Mouse (Mus musculus) liver, embryonic 16.5 days (tissue): ENCODE measurements at regions not wholly inside any gene's neighbourhood (a gene's known extent, or its start where the extent isn't known, plus 50 kb on each side); places are given as distances from the start of the nearest gene placed in this dataset.
"Not testable (repeated sequence)": the region's sequence is repeated elsewhere in the genome, so short reads cannot be mapped to it uniquely, and the experiment has no call there.

Experiments
- ATAC-seq: fragments of 200-750 bp; cut with Nextera tagmentation; 2 replicates; pipeline ENCODE4 v1.8.0; 2017; ENCODE audit warnings: low read depth, mild to moderate bottlenecking, moderate number of reproducible peaks, moderate library complexity
- H3K27ac ChIP-seq: fragments of 300-500 bp; sonication (generic); 2 replicates; pipeline ENCODE4 v1.5.1; 2014; ENCODE audit warnings: mild to moderate bottlenecking, low read length
- H3K27me3 ChIP-seq: fragments of 300-500 bp; sonication (generic); 2 replicates; pipeline ENCODE4 v1.6.1; 2014; ENCODE audit warnings: low read depth, low read length, mixed read lengths; ENCODE audit not compliant: control insufficient read depth, insufficient read depth
- H3K36me3 ChIP-seq: fragments of 300-500 bp; sonication (generic); 2 replicates; pipeline ENCODE4 v1.6.1; 2014; ENCODE audit warnings: mild to moderate bottlenecking; ENCODE audit not compliant: control insufficient read depth, insufficient read depth
- H3K4me1 ChIP-seq: fragments of 300-500 bp; sonication (generic); 2 replicates; pipeline ENCODE4 v1.6.1; 2014; ENCODE audit warnings: low read depth, low read length, mixed read lengths; ENCODE audit not compliant: control insufficient read depth
- H3K4me2 ChIP-seq: fragments of 300-500 bp; sonication (generic); 2 replicates; pipeline ENCODE4 v1.6.1; 2014; ENCODE audit warnings: low read depth, low read length, mixed read lengths
- H3K4me3 ChIP-seq: fragments of 300-500 bp; sonication (generic); 2 replicates; pipeline ENCODE4 v1.5.1; 2014; ENCODE audit warnings: low read depth, mild to moderate bottlenecking, low read length
- H3K9ac ChIP-seq: fragments of 300-500 bp; sonication (generic); 2 replicates; pipeline ENCODE4 v1.6.1; 2014; ENCODE audit warnings: low read depth, low read length
- H3K9me3 ChIP-seq: fragments of 300-500 bp; sonication (generic); replicated peaks from 2 replicates; pipeline ENCODE4 v1.6.1; 2016; ENCODE audit warnings: low read length; ENCODE audit not compliant: control insufficient read depth
- WGBS: fragments of 180-500 bp; shearing (Covaris S2); extraction: QIAGEN DNeasy Blood & Tissue Kit; methylation state at CpG from one replicate; pipeline ENCODE4 v1.1.7; 2014; ENCODE audit not compliant: insufficient replicate concordance; 5-methylcytosine and 5-hydroxymethylcytosine counted together

DNA sequence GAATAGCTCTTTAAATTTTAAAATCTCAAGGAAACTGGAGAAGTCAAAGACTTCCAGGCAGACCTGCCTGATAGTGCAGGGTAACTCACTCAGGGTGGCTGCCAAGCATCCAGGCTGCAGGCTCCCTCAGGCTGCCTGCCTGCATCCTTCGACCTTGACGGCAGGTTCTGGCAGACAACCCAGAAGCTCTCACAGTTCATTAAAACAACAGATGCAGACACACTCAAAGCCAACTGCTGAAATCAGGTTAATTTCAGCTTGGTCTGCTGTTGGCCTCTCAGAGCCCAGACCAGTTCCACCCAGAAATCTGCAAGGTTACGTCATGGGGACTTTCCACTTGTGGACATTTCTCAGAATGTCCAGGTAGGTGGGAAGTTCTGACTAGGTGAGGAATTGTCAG, 109.3 kb upstream of the Frmd4a start:
- Histone ChIP-seq H3K27ac (no peak overlapping the region), H3K27me3 (no peaks in the 10 kb centered on the region), H3K9ac (no peak overlapping the region), H3K9me3 (no peaks in the 10 kb centered on the region), H3K4me2 (no peak overlapping the region), H3K4me3 (no peak overlapping the region), H3K4me1 (no peaks in the 10 kb centered on the region), H3K36me3 (no peaks in the 10 kb centered on the region)
- WGBS, result 62% methylated on average over 3 of the region's 3 CpGs
- no peak for ATAC-seq

DNA sequence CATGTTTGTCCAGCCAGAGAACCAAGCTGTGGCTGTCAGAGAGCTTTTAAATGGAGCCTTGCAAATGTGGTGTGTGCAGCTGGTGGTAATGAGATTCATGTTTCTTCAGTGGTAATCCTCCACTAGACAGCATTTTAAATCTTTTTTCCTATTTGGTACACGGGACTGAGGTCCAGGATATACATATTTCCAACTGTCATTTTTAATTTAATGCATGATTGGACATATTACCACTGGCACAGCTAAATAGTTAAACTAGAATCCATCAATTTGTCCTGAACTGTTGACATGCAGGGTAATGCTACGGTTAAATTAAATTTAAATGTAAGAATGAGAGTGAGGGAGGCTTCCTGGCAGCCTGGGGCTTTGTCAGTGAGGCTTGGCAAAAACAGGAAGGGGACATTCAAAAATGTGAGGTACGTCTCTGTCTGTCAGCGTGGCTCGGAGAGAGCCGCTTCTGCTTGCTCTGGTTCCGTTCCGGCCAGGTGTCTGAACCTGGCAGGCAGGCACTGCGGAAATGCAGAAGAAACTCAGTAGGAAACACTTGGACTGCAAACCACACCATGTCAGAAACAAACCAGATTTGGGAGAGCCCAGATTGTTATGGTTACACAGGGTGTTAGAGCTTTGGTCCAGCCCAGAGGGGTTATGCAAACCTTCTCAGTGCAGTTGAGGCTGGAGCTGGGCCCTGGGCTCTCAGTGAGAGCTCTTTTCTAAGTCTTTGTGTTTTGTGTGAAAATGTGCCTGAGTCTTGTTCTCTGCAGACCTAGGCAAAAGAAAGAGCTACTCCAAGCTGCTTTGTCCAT, 107.2 kb upstream of the Frmd4a start:
- no peak overlapping the region for H3K27ac ChIP-seq
- WGBS, result 42% methylated on average over 9 of the region's 9 CpGs
- H3K27me3 ChIP-seq, result no peaks in the 10 kb centered on the region
- no peaks in the 10 kb centered on the region for H3K4me1 ChIP-seq
- H3K36me3 ChIP-seq, result no peaks in the 10 kb centered on the region
- no peak for ATAC-seq
- no peak overlapping the region for H3K4me2 ChIP-seq
- H3K4me3 ChIP-seq, result no peak overlapping the region
- no peaks in the 10 kb centered on the region for H3K9me3 ChIP-seq
- no peak overlapping the region for H3K9ac ChIP-seq

DNA sequence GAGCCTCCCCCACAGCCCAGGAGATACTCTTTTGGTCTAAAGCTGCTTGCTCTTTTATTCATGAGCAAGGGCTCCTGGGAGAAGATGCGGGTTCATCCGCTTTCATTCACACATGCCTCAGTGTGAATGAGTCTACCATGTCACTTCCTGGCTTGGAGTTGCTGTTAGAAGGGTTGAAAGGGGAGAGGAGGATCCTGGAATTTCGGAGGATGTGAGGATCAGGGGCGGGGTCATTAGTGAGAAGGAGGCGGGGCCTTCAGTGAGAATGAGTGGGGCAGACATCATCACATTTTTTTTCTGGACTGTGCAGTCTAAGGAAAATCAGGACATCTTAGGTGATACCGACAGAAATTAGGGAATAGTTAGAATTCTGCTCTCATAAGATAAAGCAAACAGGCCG, 102.4 kb upstream of the Frmd4a start:
- no peak for ATAC-seq
- Histone ChIP-seq H3K9ac (no peak overlapping the region), H3K27ac (no peak overlapping the region), H3K36me3 (no peaks in the 10 kb centered on the region), H3K4me3 (no peak overlapping the region), H3K27me3 (no peaks in the 10 kb centered on the region), H3K4me2 (no peak overlapping the region), H3K9me3 (no peaks in the 10 kb centered on the region), H3K4me1 (no peaks in the 10 kb centered on the region)
- WGBS, result 65% methylated on average over 7 of the region's 7 CpGs

DNA sequence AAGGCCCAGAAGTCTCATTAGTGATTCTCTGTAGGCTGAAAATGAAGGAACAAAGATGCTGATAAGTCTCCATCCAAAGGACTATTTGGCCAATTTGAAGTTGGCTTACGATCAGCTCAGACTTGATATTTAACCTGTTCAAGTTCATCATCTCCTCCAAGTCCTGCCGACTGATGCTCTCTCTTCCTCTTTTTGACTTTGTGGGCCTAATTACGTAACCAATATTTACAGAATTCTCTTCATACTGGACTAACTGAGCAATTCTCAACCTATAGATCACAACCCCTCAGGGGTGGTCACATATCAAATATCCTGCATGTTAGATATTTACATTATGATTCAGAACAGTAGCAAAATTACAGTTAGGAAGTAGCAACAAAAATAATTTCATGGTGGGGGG, 101.2 kb upstream of the Frmd4a start:
- no peak for ATAC-seq
- no peak overlapping the region for H3K27ac ChIP-seq
- no peaks in the 10 kb centered on the region for H3K36me3 ChIP-seq
- H3K4me3 ChIP-seq, result no peak overlapping the region
- H3K27me3 ChIP-seq, result no peaks in the 10 kb centered on the region
- H3K9me3 ChIP-seq, result no peaks in the 10 kb centered on the region
- H3K9ac ChIP-seq, result no peak overlapping the region
- no peaks in the 10 kb centered on the region for H3K4me1 ChIP-seq
- 59% methylated on average over 3 of the region's 3 CpGs for WGBS
- H3K4me2 ChIP-seq, result no peak overlapping the region

DNA sequence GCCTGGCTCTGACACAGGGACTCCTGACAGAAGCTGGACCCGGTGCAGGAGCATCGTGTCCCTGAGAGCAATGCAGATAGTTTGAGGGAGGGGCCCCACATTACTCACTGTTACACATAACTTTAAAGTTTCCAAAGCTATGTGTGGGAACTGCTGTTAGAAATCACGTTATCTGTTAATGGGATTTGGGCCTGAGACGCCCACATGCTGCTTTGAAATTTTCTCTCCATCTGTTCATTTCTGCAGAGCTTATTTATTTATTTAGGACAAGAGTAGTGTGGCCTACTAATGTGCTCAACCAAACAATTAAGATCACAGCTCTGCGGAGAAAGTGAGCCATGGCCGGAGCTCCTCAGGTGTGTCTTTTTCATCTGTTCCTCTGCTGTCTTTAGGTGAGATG, 99.4 kb upstream of the Frmd4a start:
- H3K9me3 ChIP-seq, result no peaks in the 10 kb centered on the region
- H3K4me1 ChIP-seq, result no peaks in the 10 kb centered on the region
- H3K36me3 ChIP-seq, result no peaks in the 10 kb centered on the region
- H3K4me2 ChIP-seq, result no peak overlapping the region
- no peak for ATAC-seq
- H3K27me3 ChIP-seq, result no peaks in the 10 kb centered on the region
- no peak overlapping the region for H3K4me3 ChIP-seq
- 61% methylated on average over 6 of the region's 6 CpGs for WGBS
- no peak overlapping the region for H3K27ac ChIP-seq
- no peak overlapping the region for H3K9ac ChIP-seq

DNA sequence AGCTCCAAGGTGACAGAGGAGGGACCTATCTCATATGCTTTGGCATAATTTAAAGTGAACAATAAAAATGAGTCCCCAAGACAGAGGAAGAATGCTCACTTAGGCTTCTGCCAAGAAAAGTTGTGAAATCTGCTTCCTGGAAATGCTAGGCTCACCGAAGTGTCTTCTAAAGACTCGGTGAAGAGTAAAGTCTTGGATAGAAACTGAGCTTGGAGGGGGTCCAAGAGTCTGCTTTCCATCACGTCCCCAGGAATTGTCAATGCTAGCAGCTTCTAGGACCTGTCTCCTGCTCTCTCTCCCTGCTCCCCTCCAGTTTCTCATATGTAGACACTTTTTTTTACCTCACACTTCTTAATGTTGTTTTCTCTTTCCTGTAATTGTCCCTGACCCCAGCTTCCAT, 97.6 kb upstream of the Frmd4a start:
- 41% methylated on average over 3 of the region's 3 CpGs for WGBS
- Histone ChIP-seq H3K4me1 (no peaks in the 10 kb centered on the region), H3K9ac (no peak overlapping the region), H3K36me3 (no peaks in the 10 kb centered on the region), H3K27ac (no peak overlapping the region), H3K4me2 (no peak overlapping the region), H3K27me3 (no peaks in the 10 kb centered on the region), H3K9me3 (no peaks in the 10 kb centered on the region), H3K4me3 (no peak overlapping the region)
- no peak for ATAC-seq

DNA sequence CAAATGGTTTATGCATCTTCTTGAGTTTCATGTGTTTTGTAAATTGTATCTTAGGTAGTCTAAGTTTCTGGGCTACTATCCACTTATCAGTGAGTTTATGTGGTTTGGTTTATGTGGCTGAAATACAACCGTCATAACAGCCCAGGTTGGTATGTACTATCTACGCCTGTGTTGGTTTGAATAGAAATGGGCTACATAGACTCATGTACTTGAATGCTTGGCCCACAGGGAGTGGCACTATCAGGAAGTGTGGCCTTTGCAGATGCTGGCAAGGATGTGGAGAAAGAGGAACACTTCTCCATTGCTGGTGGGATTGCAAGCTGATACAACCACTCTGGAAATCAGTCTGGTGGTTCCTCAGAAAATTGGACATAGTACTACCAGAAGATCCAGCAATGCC, 96.4 kb upstream of the Frmd4a start:
- ATAC-seq, H3K4me1 ChIP-seq, H3K4me3 ChIP-seq, H3K27ac ChIP-seq, H3K4me2 ChIP-seq, H3K9ac ChIP-seq, H3K27me3 ChIP-seq, H3K9me3 ChIP-seq, H3K36me3 ChIP-seq: not testable (repeated sequence)
- 54% methylated on average over 2 of the region's 2 CpGs for WGBS

DNA sequence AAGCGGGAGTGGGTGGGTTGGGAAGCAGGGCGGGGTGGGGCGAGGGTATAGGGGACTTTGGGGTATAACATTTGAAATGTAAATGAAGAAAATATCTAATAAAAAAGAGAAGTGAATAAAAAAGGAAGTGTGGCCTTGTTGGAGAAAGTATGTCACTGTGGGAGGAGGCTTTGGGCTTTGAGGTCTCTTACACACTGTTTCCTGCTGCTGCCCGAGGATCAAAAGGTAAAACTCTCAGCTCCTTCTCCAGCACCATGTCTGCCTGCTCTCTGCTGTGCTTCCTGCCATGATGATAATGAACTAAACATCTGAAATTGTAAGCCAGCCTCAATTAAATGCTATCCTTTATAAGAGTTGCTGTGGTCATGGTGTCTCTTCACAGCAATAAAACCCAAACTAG, 94.8 kb upstream of the Frmd4a start:
- no peak overlapping the region for H3K27ac ChIP-seq
- H3K27me3 ChIP-seq, result no peaks in the 10 kb centered on the region
- H3K9me3 ChIP-seq, result no peaks in the 10 kb centered on the region
- no peak for ATAC-seq
- H3K36me3 ChIP-seq, result no peaks in the 10 kb centered on the region
- 58% methylated on average over 4 of the region's 4 CpGs for WGBS
- H3K4me1 ChIP-seq, result no peaks in the 10 kb centered on the region
- H3K9ac ChIP-seq, result no peak overlapping the region
- H3K4me2 ChIP-seq, result no peak overlapping the region
- no peak overlapping the region for H3K4me3 ChIP-seq

DNA sequence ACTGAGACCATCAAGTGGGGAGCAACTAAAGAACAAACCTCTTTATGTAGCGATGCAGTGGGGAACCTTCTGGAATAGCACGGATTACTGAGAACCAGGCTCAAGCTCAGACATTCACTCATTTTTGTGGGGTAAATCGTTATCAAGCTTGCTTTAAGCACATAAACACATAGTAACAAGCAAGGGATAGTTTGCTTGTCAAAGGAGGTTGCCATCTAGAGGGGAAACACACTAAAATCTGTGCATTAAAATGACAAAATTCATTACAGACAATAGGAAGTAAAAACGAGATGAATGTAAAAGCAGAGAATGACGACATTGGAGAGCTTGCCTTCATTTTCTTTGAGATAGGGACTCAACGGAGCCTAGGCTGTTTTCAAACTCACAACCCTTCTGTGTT, 92.8 kb upstream of the Frmd4a start:
- Histone ChIP-seq H3K4me2 (no peak overlapping the region), H3K9me3 (no peaks in the 10 kb centered on the region), H3K36me3 (no peaks in the 10 kb centered on the region), H3K9ac (no peak overlapping the region), H3K27me3 (no peaks in the 10 kb centered on the region), H3K27ac (no peak overlapping the region), H3K4me1 (no peaks in the 10 kb centered on the region), H3K4me3 (no peak overlapping the region)
- no peak for ATAC-seq
- 51% methylated on average over 6 of the region's 6 CpGs for WGBS
